Mouse (Mus musculus) large intestine, adult 2 months (tissue): ENCODE results near the gene Wdcp. TPM values are rescaled to one million over a fixed set of nuclear protein-coding genes. Genes with fewer than 3 reads are reported as not detected.
A peak's percentile ranks its signal among the peaks of the same experiment; 100 is the strongest.
"Not testable (repeated sequence)": the region's sequence is repeated elsewhere in the genome, so short reads cannot be mapped to it uniquely, and the experiment has no call there.

Experiments used
- DNase-seq: peaks from one replicate; pipeline ENCODE4 v3.0.0-alpha.2; 2012; ENCODE audit warnings: low read depth, low spot score
- WGBS: fragments of 180-500 bp; shearing (Covaris S2); methylation state at CpG from one replicate; pipeline ENCODE4 v1.1.7; 2018; 5-methylcytosine and 5-hydroxymethylcytosine counted together
- polyA plus RNA-seq: library from polyadenylated mRNA; depleted of rRNA; stranded (reverse); fragments of >200 nt; gene quantifications from 2 replicates; pipeline ENCODE4 v1.2.3, GENCODE M21; 2012; rRNA removed

Gene Wdcp
- 2.9 and 5.0 TPM in 2 replicates for polyA plus RNA-seq

DNA sequence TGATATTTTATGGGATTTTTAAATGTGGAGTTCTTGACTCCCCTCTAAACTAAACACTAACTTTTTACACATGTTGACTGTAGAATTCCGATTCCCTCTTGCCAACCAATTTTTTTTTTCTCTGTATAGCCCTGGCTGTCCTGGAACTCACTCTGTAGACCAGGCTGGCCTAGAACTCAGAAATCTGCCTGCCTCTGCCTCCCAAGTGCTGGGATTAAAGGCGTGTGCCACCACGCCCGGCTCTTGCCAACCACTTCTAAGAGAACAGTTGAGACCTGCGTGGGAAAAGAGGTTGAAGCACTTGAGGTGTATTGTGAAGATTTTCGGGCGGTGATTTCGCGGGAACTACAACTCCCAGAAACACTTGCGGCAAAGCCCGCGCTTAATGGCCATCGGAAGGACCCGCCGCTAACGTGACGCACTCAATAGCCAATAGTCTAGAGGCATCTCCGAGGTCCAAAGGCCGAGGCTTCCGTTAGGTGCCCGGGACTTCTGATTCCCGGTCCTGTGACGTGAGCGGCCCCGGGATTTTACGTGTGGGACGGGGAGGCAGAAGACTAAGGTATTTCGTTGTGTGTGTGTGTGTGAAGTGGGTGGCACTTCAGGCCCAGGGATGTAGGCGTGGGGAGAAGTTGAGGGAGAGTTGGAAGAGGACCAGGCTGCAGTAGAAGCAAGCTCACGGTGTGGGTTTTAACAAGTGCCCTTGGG lies at the start of gene Wdcp:
Gene Wdcp, plus strand, starts transcription at position 414 of the 708 bp plus-strand sequence.
- WGBS, result under 1% methylated on average over 30 of the region's 30 CpGs
- DNase-seq, result peak; percentile 89

DNA sequence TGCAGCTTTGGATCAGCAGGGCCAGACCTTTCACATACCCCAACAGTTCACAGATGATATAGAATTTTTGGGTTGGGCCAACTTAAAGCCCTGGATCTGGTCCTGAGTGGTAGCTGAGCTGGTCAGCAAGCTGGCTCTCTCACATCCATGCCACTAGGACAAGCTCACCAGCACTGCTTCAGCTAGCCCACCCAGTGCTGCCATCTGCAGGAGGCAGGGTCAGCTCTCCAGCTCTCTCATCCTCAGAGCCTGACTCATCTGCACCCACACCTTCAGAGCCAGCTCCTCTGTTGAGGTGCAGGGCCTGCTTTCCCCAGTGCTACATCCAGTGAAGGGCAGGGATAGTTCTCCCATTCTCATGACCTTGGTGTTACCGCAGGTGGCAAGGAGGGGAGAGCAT lies 49.4 kb upstream of the Wdcp start:
- WGBS, result 44% methylated on average over 1 of the region's 1 CpGs
- DNase-seq, result no peak

DNA sequence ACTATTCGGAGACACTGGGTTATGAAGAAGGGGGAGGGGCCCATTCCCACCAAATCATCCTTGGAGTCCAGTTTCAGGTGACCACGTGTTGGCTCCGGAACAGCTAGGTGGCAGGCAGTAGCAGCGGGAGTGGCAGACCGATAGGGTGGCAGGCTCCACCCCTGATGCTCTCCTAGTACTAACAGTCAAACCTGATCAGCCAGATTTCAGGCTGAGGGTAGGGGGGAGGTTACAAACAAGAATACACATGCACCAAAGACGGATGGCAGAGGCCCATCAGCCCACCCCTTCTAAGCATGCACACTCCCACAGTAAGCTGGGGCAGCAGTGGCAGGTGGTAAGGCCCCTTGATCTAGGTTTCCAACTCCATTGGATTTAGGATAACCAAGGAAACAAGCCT lies 45.6 kb upstream of the Wdcp start:
- DNase-seq, result not testable (repeated sequence)
- WGBS, result 46% methylated on average over 6 of the region's 6 CpGs

DNA sequence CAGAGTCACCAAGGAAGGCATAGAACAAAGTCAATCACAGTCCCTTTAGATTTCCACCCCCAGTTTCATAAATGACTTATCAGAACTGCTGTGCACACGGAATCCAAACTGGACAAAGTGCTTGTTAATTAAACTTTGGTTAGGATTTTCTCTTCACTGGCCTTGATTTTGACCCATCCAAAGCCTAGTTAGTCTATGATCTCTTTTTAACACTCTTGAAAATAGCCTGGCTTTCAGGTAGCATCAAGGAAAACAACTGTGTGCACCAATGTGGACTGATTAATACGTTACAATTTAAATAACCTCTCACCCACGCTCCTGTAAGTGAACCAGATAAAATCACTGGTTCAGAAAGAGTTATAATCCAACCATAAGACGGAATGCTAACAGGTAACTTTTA lies 32.1 kb upstream of the Wdcp start:
- 80% methylated on average over 4 of the region's 4 CpGs for WGBS
- DNase-seq, result no peak

DNA sequence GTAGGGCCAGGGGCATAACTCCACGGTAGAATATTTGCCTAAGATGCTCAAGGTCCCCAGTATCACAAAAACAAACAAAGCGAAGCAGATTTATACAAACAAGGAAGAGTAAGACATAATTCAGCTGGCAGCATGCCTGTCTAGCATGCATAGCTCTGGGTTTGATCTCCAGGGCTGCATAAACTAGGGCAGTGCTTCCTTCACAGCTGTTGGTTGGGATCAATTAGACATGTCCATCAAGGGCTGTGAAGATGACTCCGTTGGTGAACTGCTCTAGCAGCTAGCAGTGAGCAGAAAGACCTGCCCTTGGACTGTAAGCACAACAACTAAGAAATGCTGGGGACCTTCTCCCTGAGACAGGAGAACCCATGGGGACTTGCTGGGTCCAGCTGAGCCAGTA lies 31.4 kb upstream of the Wdcp start:
- WGBS, result 11% methylated on average over 3 of the region's 3 CpGs
- no peak for DNase-seq

DNA sequence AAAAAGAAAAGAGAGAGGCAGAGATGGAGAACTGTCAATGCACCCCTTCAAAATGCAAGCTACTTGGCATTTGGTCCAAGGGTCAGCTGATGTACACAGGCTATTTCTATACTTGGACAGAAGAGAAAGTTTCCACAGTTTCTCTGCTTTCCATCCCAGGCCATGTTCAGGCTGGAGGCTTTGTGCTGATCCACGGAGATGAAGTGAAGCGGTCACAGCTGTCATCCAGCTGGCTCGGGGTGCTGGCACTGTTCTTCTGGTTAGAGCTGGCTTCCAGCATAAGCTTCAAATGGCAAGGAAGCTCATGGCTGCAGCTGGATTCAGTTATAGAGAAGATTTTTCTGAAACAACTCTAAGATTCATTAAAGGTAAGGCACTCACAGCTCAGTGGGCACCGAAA lies 29.5 kb upstream of the Wdcp start:
- 77% methylated on average over 4 of the region's 4 CpGs for WGBS
- no peak for DNase-seq

DNA sequence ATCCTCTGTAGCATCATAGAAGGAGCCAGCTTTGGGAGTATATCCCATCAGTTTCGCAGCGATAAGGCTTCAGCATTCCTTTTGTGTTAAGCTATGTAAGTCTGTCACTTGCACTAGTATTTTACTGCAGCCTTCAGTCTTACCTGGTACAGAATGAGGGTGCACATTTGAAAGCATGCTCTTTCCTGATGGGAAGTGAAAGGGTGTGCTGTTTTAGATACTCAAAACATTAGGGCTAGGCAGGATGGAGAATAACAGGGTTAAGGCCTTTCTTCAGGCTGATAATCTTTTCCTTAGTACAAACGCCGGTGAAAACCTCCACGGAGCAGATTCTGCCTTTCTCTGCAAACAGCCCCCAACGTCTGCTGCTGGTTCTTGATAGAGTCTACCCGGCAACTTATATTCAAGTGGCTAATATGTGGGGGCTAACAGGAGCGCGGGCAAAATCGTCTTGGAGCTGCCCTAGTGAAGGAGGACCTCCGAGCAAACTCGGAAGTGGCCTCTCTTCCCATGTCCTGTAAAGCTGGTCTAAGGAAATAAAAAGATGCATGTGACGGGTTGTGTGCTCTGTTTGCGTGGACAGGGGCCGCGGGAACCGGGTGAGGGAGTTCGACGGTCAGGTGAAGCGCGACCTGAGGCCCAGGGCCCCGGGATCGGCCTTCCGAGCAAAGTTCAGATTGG lies 26.3 kb upstream of the Wdcp start:
- no peak for DNase-seq
- 7% methylated on average over 24 of the region's 24 CpGs for WGBS

DNA sequence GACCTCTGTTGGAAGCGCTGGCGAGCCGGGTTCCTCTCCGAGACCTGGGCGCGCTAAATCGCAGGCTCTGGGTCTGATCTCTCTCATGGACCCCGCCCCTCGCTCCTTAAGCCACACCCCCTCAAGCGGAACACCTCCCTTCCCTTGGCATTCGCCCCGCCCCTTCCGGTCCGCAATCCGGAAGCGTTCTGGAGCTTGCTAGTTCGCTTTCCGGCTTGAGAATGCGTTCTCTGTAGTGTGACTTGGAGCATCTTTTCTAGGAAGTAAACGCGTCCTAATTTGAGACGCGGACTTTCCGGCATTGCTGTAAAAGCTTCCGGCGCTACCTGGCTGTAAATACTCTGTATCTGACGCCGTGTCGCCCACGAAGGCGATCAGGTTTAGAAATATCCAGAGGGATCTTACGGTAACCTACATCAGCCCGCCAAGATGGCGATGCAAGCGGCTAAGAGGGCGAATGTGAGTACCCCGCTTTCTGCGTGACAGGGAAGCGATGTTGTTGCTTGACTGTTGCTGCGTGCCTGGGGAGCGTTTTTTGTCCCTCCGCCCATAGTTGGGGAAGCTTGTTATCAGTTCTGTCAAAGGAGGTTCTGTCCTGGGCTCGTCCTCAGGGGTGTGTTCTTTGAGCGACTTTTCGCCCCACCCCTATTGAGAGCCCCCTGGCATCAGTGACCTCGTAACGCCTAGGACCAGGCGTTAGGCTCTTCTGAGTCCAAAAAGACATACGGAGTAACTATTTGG lies 25.6 kb upstream of the Wdcp start, which contains the start of gene Sf3b6:
Gene Sf3b6, plus strand, starts transcription at position 184 of the 741 bp plus-strand sequence.
- DNase-seq, result peak; percentile 96
- WGBS, result under 1% methylated on average over 49 of the region's 49 CpGs

DNA sequence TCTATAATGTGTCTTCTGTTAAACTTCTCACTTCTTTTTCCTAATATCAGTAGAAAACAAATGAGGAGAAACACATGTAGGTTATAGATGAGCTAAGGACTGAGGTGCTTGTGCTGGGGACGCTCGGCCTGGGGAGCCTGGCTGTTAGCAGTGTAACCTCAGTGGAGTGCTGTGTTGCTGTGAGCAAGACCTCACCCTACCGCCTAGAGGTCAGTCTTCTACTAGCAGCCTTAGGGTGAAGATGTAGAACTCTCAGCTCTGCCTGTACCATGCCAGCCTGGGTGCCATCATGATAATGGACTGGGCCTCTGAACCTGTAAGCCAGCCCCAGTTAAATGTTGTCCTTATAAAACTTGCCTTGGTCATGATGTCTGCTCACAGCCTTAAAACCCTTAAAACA lies 15.8 kb upstream of the Wdcp start:
- DNase-seq, result no peak
- WGBS, result 89% methylated on average over 3 of the region's 3 CpGs

DNA sequence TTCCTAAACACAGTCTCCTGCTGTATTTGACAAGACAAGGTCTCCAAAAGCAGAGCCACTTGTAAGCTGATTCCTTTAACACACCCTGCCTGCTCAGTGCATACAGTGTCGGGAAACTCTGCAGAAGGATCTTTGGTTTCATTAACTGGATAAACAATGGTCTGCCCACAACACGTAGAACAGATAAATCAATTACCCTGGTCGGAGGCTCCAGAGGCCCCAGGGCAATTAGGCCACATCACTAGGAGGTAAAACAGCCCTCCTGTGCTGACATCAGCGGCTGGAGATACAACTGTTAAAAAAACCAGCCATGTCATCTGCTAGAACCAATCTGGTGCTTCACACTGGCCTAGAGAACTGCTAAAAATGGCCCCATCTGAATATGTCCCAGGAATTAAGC lies 6.1 kb upstream of the Wdcp start:
- 42% methylated on average over 4 of the region's 4 CpGs for WGBS
- DNase-seq, result no peak

DNA sequence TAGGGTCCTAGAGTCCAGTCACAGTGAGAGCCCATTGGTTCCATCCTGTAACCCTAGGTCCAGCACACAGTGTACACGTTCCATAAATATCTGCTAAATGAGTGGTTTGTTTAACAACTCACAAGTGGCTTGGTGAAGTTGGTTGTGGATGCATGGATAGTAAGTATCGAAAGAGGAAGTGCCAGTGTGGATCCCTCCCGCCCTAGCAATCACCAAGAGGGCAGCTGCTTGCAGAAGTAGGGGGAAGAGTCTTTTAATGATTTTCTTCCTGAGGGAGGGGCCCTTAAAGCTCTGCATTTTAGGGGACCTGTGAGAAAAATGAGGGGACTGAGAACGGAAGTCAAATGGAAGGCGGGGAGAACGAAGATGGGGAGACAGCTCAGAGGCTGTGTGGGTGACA lies 3.1 kb upstream of the Wdcp start:
- WGBS, result 37% methylated on average over 6 of the region's 6 CpGs
- no peak for DNase-seq

DNA sequence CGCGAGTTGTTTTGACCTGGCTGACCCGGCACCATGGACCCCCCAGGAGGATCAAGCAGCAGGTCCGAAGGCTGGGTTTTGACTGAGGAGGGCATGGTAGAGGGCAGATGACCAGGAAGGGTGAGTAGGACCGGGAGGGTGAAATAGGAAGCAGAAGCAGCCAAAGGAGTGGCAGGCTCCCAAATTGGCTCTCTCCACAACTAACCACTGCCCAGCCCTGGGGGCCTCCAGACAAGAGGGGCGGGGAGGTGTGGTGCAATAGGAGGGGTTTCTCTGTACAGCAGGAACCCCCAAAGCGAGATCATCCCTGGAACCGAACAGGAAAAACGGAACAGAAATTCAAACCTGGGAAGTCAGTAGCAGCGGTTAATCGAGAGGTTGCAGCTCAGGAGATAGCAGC lies 2.4 kb upstream of the Wdcp start:
- DNase-seq, result no peak
- 5% methylated on average over 11 of the region's 11 CpGs for WGBS

DNA sequence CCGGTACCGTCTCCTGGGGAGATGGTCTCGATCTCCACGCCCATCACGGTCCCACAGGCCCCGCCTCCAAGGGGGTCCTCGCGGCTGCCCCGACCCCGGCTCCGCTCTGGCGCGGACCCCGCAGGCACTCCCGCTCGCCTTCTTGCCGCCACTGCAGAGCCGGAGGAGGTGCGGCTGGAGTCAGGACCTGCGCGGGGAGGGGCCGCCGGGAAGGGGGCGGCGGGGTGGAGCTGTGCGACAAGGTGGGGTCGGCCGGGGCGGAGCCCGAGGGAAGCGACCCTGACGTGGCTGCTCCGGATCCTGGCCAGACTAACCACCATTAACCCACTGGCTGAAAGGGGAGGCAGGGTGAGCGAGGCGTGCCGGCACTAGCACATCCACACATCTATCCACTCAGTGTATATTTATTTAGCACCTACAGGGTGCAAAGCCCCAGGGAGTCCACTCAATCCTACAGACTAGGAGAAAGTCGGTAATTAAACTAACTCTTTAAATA lies 1.7 kb upstream of the Wdcp start, which contains the start of gene Fkbp1b:
Gene Fkbp1b, minus strand, starts transcription at position 200 of the 496 bp plus-strand sequence.
- DNase-seq, result no peak
- under 1% methylated on average over 37 of the region's 37 CpGs for WGBS

DNA sequence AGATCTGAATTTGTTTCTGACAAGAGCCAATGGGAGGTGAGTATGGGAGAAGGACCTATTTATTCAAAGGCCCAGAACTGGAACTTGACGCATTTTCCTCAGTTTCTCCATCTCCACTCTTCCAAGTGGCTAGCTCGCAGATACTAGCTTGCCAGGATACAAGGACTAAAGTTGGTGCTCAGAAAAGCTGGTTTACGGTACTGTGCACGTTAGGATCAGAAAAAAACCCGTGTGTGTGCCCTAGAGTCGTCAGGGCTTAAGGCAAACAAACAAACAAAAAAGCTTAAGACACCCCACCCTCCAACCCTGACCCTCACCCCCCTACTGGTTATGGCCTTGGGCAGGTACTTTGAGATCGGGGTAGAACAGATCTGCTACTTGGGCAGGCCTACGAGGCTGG lies 647 bp upstream of the Wdcp start:
- no peak for DNase-seq
- 85% methylated on average over 8 of the region's 8 CpGs for WGBS

DNA sequence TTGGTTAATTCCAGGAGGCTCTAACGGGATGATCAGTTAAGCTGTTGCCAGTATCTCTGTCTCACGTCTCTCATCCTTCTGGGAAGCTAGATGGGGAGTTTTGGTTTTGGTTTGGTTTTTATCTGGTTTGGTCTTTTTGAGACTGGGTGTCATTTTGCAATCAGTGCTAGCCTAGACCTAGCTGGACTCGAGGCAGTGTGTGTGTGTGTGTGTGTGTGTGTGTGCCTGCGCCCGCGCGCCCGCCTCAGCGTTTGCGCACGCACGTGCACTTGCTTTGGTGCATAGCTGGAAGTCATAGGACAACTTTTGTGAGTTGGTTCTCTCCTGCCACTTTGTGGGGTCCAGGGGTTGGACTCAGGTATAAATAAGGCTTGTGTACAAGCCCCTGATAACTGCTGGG lies 638 bp downstream of the Wdcp start:
- WGBS, result 1% methylated on average over 12 of the region's 12 CpGs
- DNase-seq, result no peak

DNA sequence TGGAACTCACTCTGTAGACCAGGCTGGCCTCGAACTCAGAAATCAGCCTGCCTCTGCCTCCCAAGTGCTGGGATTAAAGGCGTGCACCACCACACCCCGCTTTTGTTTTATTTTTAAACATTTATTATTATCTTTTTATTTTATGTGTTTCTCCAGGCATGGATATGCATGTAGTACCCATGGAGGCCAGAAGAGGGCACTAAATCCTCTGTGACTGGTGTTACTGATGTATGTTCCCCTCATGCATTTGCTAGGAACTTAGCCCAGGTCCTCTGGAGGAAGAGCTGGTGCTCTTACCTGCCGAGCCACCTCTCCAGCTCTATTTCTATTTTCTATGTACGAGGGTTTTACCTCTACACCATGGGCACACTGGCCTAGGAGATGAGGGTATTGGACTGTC lies 13.1 kb downstream of the Wdcp start:
- DNase-seq, result no peak
- WGBS, result 100% methylated on average over 5 of the region's 5 CpGs

DNA sequence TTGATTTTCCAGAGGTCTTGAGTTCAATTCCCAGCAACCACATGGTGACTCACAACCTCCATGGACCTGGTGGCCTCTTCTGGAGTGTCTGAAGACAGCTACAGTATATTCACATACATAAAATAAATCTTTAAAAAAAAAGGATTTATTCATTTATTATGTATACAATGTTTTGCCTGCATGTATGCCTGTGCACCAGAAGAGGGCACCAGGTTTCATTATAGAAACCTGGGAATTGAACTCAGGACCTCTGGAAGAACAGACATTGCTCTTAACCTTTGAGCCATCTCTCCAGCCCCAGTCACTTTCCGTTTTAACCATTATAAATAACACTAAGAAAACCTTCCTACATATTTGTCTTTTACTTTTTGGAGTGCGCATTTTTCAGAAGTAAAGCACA lies 13.7 kb downstream of the Wdcp start:
- no peak for DNase-seq
- WGBS, result 88% methylated on average over 2 of the region's 2 CpGs

DNA sequence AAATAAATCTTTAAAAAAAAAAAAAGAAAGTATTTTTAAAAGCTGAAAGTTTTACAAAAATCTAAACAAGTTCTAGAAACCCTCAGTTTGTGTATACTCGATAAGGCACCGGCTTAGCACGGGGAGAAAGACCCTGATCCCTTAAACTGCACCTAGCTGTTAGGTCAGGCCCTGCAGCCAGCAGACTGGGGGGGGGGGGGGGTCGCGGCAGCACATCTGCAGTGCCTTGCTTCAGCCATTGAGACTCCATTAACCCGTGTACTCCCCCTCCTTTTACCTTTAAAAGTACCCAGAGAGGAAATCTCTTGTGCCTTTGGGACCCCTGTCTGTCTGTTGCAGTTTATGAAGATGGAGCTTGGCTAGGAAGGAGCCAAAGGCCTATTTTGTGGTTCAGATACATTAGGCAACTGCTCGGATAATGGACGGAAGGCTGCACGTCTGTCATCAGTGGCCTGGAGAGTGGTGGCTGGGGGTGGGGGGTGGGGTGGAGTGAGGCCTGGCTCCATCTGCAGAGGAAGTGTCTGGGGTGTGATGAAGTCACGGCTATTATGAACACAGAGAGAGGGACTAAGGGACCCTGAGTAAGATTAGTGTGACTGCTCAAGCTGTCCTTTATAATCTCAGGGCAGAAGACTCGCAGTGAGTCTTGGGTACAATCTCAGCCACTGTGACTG lies 16.3 kb downstream of the Wdcp start:
- WGBS, result 63% methylated on average over 11 of the region's 11 CpGs
- DNase-seq, result no peak

DNA sequence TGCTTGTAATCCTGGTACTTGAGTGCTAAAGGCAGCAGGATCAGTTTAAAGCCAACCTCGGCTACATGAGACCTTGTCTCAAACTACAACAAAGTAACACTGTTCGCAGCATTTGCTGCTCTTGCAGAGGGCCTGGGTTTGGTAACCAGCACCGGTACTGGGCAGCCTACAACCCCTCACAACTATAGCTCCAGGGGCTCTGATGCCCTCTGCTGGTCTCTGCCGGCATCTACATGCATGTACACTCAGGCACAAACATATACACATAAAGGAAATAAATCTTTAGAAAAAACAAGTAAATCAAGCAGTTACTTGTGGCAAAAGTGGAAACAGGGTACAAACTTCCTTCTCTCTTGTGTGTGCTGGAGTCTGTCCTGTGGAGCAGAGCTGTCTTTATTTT lies 19.6 kb downstream of the Wdcp start:
- DNase-seq, result no peak
- WGBS, result 90% methylated on average over 4 of the region's 4 CpGs
